In the genomic region with DNA sequence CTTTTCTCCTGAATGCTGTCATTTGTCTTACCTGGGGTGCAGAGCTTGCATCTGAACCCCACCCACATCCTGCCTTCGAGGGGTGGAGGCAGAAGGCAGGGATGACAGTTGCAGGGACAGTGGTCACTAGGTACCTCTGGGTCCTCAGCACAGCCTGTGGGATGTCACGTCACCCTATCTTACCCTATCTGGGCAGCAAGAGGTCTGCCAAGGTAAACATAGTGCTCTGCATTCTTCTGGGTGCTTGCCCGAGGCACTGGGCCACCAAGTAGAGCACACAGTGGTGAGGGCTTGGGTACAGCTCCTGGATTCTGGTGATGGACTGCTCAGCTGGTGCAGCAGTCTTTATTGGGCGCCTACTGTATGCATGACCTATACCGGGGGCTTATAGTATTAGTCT, we compare ENCODE assay signal across 15 mouse cellular contexts. TPM values are rescaled to one million over a fixed set of nuclear protein-coding genes. Genes with fewer than 3 reads are reported as not detected.
DNase-seq lines count a peak whose midpoint lies in the region; ATAC-seq lines count a peak whose summit lies in the region.
"Had no signal": no experiment of that assay in that cellular context is flagged by ENCODE, and none has a peak within 500 bp of the region (broad histone marks: within the 10 kb centered on the region; RNA-seq: fewer than 3 reads in every experiment).

No protein-coding gene starts in this region.

- peak overlapping the region; percentile 75 for H3K27ac ChIP-seq in heart, embryonic 15.5 days
- H3K27ac ChIP-seq in neural tube, embryonic 13.5 days (replicated peaks), result peak overlapping the region; percentile 68
- 0 out of 2 replicates have a peak overlapping the region, but pooled peaks have one; percentile 45 for H3K27ac ChIP-seq in neural tube, embryonic 15.5 days (replicated peaks)

- DNase-seq in adrenal gland, adult 2 months, result peak; percentile 67
- no peak for DNase-seq in adrenal gland, postnatal 14 days
- DNase-seq in heart, adult 18-20 months, result no peak
- no peak for DNase-seq in neural tube, embryonic 10.5 days (ENCODE audit: extremely low spot score, low spot score)
- DNase-seq: gastrocnemius, postnatal 36 days; kidney, adult 2 months; spleen, adult 18-20 months; thymus, postnatal 36 days had no signal

- WGBS in heart, embryonic 15.5 days, result 58% methylated on average over 5 of the region's 5 CpGs
- 72% methylated on average over 5 of the region's 5 CpGs for WGBS in neural tube, embryonic 13.5 days
- 84% methylated on average over 5 of the region's 5 CpGs for WGBS in neural tube, embryonic 15.5 days

- no peak for ATAC-seq in heart, embryonic 15.5 days (replicated peaks; ENCODE audit: insufficient number of reproducible peaks, insufficient read depth, low FRiP score, low read depth)
- no peak for ATAC-seq in neural tube, embryonic 13.5 days (ENCODE audit: low read depth)
- no peak for ATAC-seq in neural tube, embryonic 15.5 days (ENCODE audit: low FRiP score)
- ATAC-seq in erythroblast, adult 5-6 weeks (replicated peaks; ENCODE audit: low FRiP score, poor library complexity, severe bottlenecking), result no peak
- ATAC-seq: activated CD4-positive, CD25-positive, alpha-beta regulatory T cell, adult 4 months had no signal

- no peaks in the 10 kb centered on the region for H3K36me3 ChIP-seq in heart, embryonic 15.5 days
- H3K36me3 ChIP-seq in neural tube, embryonic 13.5 days, result no peaks in the 10 kb centered on the region
- peaks cover 3% of the 10 kb centered on the region; the same call in 1 of the 2 replicates for H3K36me3 ChIP-seq in neural tube, embryonic 15.5 days
- H3K36me3 ChIP-seq: lung, embryonic 15.5 days had no signal

- no peaks in the 10 kb centered on the region for H3K27me3 ChIP-seq in heart, embryonic 15.5 days
- peaks cover 6% of the 10 kb centered on the region for H3K27me3 ChIP-seq in neural tube, embryonic 13.5 days
- H3K27me3 ChIP-seq in neural tube, embryonic 15.5 days (replicated peaks), result no peaks in the 10 kb centered on the region
- H3K27me3 ChIP-seq: lung, embryonic 15.5 days had no signal

- no peak overlapping the region for H3K9ac ChIP-seq in heart, embryonic 15.5 days
- peak overlapping the region; percentile 46; the same call in 1 of the 2 replicates for H3K9ac ChIP-seq in neural tube, embryonic 13.5 days
- H3K9ac ChIP-seq in neural tube, embryonic 15.5 days (replicated peaks), result no peak overlapping the region
- H3K9ac ChIP-seq: lung, embryonic 15.5 days had no signal

- H3K4me1 ChIP-seq in heart, embryonic 15.5 days (replicated peaks), result peaks cover 84% of the 10 kb centered on the region
- H3K4me1 ChIP-seq in neural tube, embryonic 13.5 days (replicated peaks), result peaks cover 94% of the 10 kb centered on the region
- H3K4me1 ChIP-seq in neural tube, embryonic 15.5 days, result peaks cover 97% of the 10 kb centered on the region

- no peak overlapping the region for H3K4me2 ChIP-seq in heart, embryonic 15.5 days
- no peak overlapping the region for H3K4me2 ChIP-seq in neural tube, embryonic 13.5 days
- H3K4me2 ChIP-seq in neural tube, embryonic 15.5 days, result no peak overlapping the region
- H3K4me2 ChIP-seq: lung, embryonic 15.5 days had no signal

- no peak overlapping the region for H3K4me3 ChIP-seq in heart, embryonic 15.5 days
- no peak overlapping the region for H3K4me3 ChIP-seq in neural tube, embryonic 13.5 days
- H3K4me3 ChIP-seq in neural tube, embryonic 15.5 days (replicated peaks), result no peak overlapping the region
- H3K4me3 ChIP-seq: forebrain, embryonic 10.5 days; lung, embryonic 15.5 days had no signal

- no peaks in the 10 kb centered on the region for H3K9me3 ChIP-seq in heart, embryonic 15.5 days (replicated peaks)
- H3K9me3 ChIP-seq in neural tube, embryonic 13.5 days, result no peaks in the 10 kb centered on the region
- H3K9me3 ChIP-seq in neural tube, embryonic 15.5 days (replicated peaks), result no peaks in the 10 kb centered on the region
- H3K9me3 ChIP-seq: forebrain, embryonic 10.5 days; lung, embryonic 15.5 days had no signal

RNA-seq across cellular contexts. Expression of a gene that starts 7.2 kb away (rescaled TPM):
- total RNA-seq in adrenal gland, adult 2 months (2021), result 100 to 1,000 TPM; 324 to 579 TPM
- polyA plus RNA-seq in adrenal gland, adult 2 months (2012; rRNA removed), result 702 and 1,082 TPM in 2 replicates
- total RNA-seq in adrenal gland, postnatal 14 days (2021), result 233 and 245 TPM in 2 replicates
- 18.4 and 28.4 TPM in 2 replicates for polyA plus RNA-seq in heart, embryonic 15.5 days (2015; fragmentation: Nextera tagmentation; extraction: Ambion mirVana)
- total RNA-seq in heart, adult 18-20 months (2021), result 10 to 100 TPM; 37.1 to 38.2 TPM
- polyA plus RNA-seq in neural tube, embryonic 13.5 days (2015; fragmentation: Nextera tagmentation; extraction: Ambion mirVana), result 76.9 and 78.8 TPM in 2 replicates
- polyA plus RNA-seq in neural tube, embryonic 15.5 days (2015; fragmentation: Nextera tagmentation; extraction: Ambion mirVana), result 117 and 130 TPM in 2 replicates
- 6.1 and 24.7 TPM in 2 replicates for total RNA-seq in erythroblast, adult 5-6 weeks (2015; ENCODE audit: low replicate concordance)
- 4.7 and 13.3 TPM in 2 replicates for total RNA-seq in erythroblast, adult 5-6 weeks (2017; ENCODE audit: low replicate concordance)
